Mouse (Mus musculus): ENCODE data around the gene Slc9a8.

The Slc9a8 gene

GRCm38 (mm10) chr2:167449331-167450275 lies 28.1 kb downstream of the Slc9a8 start:
- peak; percentile 61 to 65 for DNase-seq

GRCm38 (mm10) chr2:167450647-167451046 lies 29.1 kb downstream of the Slc9a8 start:
- peak; percentile 53 to 58 for DNase-seq

GRCm38 (mm10) chr2:167453814-167454213 lies 32.3 kb downstream of the Slc9a8 start:
- DNase-seq = peak in 1 of 2 experiments; percentile 67

GRCm38 (mm10) chr2:167456361-167457020 lies 35.0 kb downstream of the Slc9a8 start:
- DNase-seq = peak; percentile 59

- DNase-seq = peak; percentile 81 to 89
Measured at GRCm38 (mm10) chr2:167457213-167457612, 35.7 kb downstream of the Slc9a8 start.

- no peak for DNase-seq
Measured at GRCm38 (mm10) chr2:167458548-167458947, 37.0 kb downstream of the Slc9a8 start.

- peak; percentile 77 to 80 for DNase-seq
Measured at GRCm38 (mm10) chr2:167459071-167459865, 37.8 kb downstream of the Slc9a8 start.

GRCm38 (mm10) chr2:167462954-167463353 lies 41.4 kb downstream of the Slc9a8 start:
- DNase-seq = peak; percentile 86

- DNase-seq = no peak
Measured at GRCm38 (mm10) chr2:167463802-167464201, 42.3 kb downstream of the Slc9a8 start.

- DNase-seq = no peak
Measured at GRCm38 (mm10) chr2:167465951-167466350, 44.4 kb downstream of the Slc9a8 start.

GRCm38 (mm10) chr2:167467214-167467613 lies 45.7 kb downstream of the Slc9a8 start:
- no peak for DNase-seq

GRCm38 (mm10) chr2:167468444-167468843 lies 46.9 kb downstream of the Slc9a8 start:
- DNase-seq = no peak

- peak; percentile 55 to 59 for DNase-seq
Measured at GRCm38 (mm10) chr2:167470611-167471010, 49.1 kb downstream of the Slc9a8 start.

- peak; percentile 96 to 98 for DNase-seq
Measured at GRCm38 (mm10) chr2:167471585-167471984, 50.1 kb downstream of the Slc9a8 start.

GRCm38 (mm10) chr2:167474218-167474617 lies 52.7 kb downstream of the Slc9a8 start:
- no peak for DNase-seq

GRCm38 (mm10) chr2:167475596-167475995 lies 54.1 kb downstream of the Slc9a8 start:
- peak; percentile 26 to 43 for DNase-seq

GRCm38 (mm10) chr2:167476200-167476688 lies 54.7 kb downstream of the Slc9a8 start:
- DNase-seq = peak; percentile 86 to 87

GRCm38 (mm10) chr2:167476762-167477161 lies 55.2 kb downstream of the Slc9a8 start:
- no peak for DNase-seq

- peak; percentile 28 to 40 for DNase-seq
Measured at GRCm38 (mm10) chr2:167478128-167478527, 56.6 kb downstream of the Slc9a8 start.

- no peak for DNase-seq
Measured at GRCm38 (mm10) chr2:167479501-167479900, 58.0 kb downstream of the Slc9a8 start.

GRCm38 (mm10) chr2:167482681-167483080 lies 61.2 kb downstream of the Slc9a8 start:
- DNase-seq = peak; percentile 38 to 45

GRCm38 (mm10) chr2:167483081-167483826 lies 61.7 kb downstream of the Slc9a8 start:
- DNase-seq = peak; percentile 46 to 51

Data from cerebellum, postnatal 36 days (tissue).